Mouse (Mus musculus) ES-Bruce4 (cell line): ENCODE measurements around the gene Yap1.

ENCODE experiments used
- CTCF ChIP-seq: IDR thresholded peaks from one replicate; pipeline ENCODE4 v1.8.1; 2011; ENCODE audit warnings: low read depth, low read length
- POLR2A ChIP-seq: IDR thresholded peaks from one replicate; pipeline ENCODE4 v1.8.1; 2011; ENCODE audit warnings: low read length; ENCODE audit not compliant: insufficient read depth

DNA sequence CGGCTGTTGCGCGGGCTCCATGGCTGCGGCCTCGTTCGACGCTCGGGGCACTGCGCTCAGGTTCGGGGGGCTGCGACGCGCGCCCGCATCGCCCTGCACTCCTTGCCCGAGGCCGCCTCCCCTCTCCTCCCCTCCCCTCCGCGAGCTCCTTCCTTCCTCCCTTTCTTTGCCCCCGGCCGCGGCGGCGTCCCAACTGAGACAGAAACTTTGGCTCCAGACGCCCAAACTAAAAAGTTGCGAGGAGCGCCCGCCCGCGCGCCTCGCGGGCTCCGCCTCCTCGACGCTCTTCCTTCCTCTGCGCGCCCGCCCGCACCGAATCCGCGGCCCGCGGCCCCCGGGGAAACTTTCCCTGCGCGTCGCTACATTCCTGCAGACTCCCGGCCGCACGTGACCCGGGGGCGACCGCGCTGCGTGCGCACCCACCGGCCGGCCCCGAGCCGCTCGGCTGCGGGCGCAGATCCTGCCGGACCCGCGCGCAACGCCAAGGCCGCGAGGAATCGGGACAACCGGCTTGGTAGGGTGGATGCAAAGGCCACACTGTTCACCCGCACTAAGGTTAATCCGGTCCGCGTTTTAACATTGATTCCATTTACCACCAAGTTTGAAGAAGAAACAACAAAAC lies at the start of gene Yap1:
- TF ChIP-seq CTCF, result no peak
- TF ChIP-seq POLR2A, result no peak
